Mouse (Mus musculus) yolk sac, embryonic 10.5 days (tissue): ENCODE measurements around the gene Tbc1d10c.
"Not testable (repeated sequence)": the region's sequence is repeated elsewhere in the genome, so short reads cannot be mapped to it uniquely, and the experiment has no call there.

ENCODE experiments used
- DNase-seq: peaks from one replicate; pipeline ENCODE4 v3.0.0-alpha.2; 2017; ENCODE audit warnings: low spot score

Gene Tbc1d10c

DNA sequence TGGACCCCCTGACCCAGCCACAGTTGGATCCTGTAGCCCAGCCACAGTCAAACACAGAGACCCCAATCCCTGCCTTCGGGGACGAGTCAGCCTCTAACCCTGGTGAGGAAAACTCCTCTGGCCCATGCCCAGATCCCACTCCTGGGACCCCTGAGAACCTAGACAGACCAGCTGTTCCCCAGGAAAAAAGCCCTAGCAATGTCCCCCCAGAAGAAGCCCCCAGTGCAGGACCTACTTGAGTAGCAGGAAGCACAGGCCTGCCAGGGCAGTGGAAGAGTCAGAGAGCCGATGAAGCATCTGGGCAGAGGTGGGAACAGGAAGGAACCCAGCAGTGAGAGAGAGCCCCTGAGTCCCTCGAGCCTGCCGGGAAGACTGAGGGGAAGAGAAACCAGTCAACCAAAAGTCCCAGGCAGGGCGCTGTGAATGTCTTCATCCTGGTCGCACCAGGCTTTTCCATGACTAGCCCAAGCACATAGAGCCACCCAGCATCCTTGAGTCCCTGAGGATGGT lies 47.3 kb downstream of the Tbc1d10c start, which contains the start of gene Cabp4:
Gene Cabp4 (minus strand): TSS at position 275 of the 510 bp plus-strand sequence.
- DNase-seq, result no peak

- DNase-seq, result no peak
Measured at GRCm38 (mm10) chr19:4142416-4143173, 48.5 kb downstream of the Tbc1d10c start.

DNA sequence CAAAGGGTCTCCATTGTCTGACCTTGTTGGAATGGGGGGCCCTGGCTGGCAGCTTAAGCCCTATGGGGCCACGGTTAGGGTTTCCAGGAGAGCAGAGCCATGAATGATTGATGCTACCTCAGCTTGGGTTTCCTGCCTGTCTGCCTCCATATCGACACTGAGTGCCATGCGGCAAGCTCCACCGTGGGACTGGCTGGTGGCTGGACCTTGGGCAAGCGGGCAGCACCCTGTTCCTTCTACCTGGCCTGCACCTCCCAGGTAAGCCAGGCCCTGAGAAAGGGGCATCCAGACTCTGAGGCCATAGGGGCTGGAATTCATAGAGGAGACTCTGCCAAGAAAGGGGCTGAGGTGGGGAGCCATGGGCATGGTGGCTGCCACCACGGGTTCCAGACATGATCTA lies 50.9 kb downstream of the Tbc1d10c start:
- no peak for DNase-seq

DNA sequence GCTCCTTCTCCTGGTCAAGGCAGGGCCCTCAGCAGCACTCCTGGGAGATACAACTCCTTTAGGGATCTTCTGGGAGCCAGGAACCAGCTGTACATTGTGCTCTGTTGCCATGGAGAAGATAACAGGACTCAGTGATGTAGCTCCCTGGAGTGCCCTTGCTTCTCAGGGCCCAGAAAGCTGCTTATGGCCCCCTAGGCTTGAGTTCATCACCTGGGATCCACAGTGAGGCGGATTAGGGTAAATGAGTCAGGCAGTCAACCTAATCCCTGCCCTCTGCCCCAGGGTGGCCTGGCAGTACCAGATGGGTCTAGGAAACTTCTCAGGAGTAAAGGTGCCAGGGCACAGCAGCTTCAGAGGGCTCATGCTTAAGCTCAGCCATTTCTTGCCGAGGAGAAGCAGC lies 51.6 kb downstream of the Tbc1d10c start, which contains the start of gene Gpr152:
Gene Gpr152 (plus strand): TSS at position 342 of the 400 bp plus-strand sequence.
- no peak for DNase-seq

DNA sequence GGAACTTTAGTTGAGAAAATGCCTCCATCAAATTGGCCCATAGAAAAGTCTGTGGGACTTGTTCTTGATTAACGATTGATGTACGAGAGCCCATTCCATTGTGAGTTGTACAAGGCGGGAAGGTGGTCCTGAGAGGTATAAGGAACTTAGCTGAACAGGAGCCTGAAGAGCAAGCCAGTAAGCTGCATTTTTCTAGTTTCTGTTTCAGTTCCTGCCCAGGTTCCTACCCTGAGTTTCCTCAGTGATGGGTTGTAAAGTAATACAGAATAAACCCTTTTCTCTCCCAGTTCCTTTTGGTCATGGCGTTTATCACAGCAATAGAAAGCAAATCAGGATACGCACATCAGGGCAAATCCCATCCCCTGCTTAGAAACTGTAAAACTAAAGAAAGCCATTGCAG lies 53.2 kb downstream of the Tbc1d10c start:
- DNase-seq, result no peak

GRCm38 (mm10) chr19:4136463-4136862 lies 54.6 kb downstream of the Tbc1d10c start:
- DNase-seq, result no peak

- not testable (repeated sequence) for DNase-seq
Measured at GRCm38 (mm10) chr19:4135963-4136345, 55.1 kb downstream of the Tbc1d10c start.

DNA sequence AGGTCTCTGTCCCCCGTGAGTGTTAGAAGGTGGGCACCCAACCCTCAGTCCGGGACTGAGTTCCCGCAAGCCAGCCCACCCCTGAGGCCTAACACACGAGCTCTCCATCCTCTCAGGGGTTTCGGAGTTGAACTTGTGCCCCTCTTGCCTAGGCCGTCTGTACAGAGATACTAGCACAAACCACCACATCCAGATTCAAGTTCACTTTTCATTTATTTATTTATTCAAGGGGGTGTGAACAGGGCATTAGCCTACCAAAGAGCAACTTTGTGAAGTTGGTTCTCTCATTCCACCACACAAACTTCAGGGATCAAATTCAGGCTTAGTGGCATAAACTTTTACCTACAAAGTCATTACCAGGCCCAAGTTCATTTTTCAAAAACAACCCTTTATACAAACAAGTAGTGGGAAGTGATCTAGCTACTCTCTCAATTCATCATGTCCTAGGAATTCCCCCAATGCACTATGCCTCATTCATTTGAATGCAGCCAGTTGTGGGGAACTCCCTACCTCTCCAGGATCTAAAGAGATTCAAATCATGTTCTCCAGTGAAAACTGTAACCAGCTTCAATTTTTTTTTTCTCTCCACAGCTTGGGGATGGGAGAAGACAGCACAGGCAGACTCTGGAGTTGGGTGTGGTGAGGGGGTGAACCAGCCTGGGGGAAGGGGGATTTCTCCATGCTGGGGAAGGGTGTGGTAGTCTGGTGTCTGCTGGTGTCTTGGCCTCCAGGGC lies 55.7 kb downstream of the Tbc1d10c start:
- DNase-seq, result not testable (repeated sequence)

- DNase-seq, result no peak
Measured at GRCm38 (mm10) chr19:4134354-4134753, 56.7 kb downstream of the Tbc1d10c start.
